Mouse (Mus musculus) embryonic fibroblast, embryonic 13.5 days (primary cell): ENCODE results near the gene Hmbs.

Source experiments
- CTCF ChIP-seq: IDR thresholded peaks from 2 replicates; pipeline ENCODE4 v1.5.1; 2011; ENCODE audit warnings: mild to moderate bottlenecking, control low read depth, low read length, moderate library complexity, borderline replicate concordance; ENCODE audit not compliant: insufficient read depth
- POLR2A ChIP-seq: IDR thresholded peaks from 2 replicates; pipeline ENCODE4 v1.6.1; 2011; ENCODE audit warnings: low read depth, mild to moderate bottlenecking, control low read depth, low read length, moderate library complexity

GRCm38 (mm10) chr9:44353142-44353541 lies 9.1 kb upstream of the Hmbs start:
- TF ChIP-seq POLR2A (no peak), CTCF (no peak)
